Mouse (Mus musculus) erythroblast, embryonic 14.5 days (primary cell): Measurements from ENCODE around the gene Gm28035. TPM values are rescaled to one million over a fixed set of nuclear protein-coding genes. Genes with fewer than 3 reads are reported as not detected.

ENCODE experiments used
- H3K27me3 ChIP-seq: 2 replicates; pipeline ENCODE4 v1.6.1; 2012; ENCODE audit warnings: inconsistent platforms; ENCODE audit not compliant: control insufficient read depth
- H3K36me3 ChIP-seq: 2 replicates; pipeline ENCODE4 v1.6.1; 2012; ENCODE audit warnings: mild to moderate bottlenecking, inconsistent platforms; ENCODE audit not compliant: control insufficient read depth
- H3K4me1 ChIP-seq: 2 replicates; pipeline ENCODE4 v1.6.1; 2012; ENCODE audit warnings: inconsistent platforms; ENCODE audit not compliant: control insufficient read depth
- H3K4me3 ChIP-seq: replicated peaks from 2 replicates; pipeline ENCODE3; 2012; ENCODE audit warnings: moderate library complexity, mild to moderate bottlenecking, inconsistent platforms
- H3K9me3 ChIP-seq: 2 replicates; pipeline ENCODE4 v1.6.1; 2012; ENCODE audit warnings: low read length, inconsistent platforms, mixed read lengths; ENCODE audit not compliant: control insufficient read depth
- GATA1 ChIP-seq: IDR thresholded peaks from 2 replicates; pipeline ENCODE4 v1.6.1; 2012; ENCODE audit warnings: low read length, inconsistent platforms, mixed read lengths
- TAL1 ChIP-seq: IDR thresholded peaks from 3 replicates; pipeline ENCODE4 v1.6.1; 2012; ENCODE audit warnings: low read length, inconsistent platforms, mixed read lengths
- polyA plus RNA-seq: library from polyadenylated mRNA; stranded (reverse); fragments of >175 nt; gene quantifications from 2 replicates; pipeline ENCODE4 v1.2.3, GENCODE M21; 2012

The Gm28035 gene
- polyA plus RNA-seq, 1 experiment, result not detected

DNA sequence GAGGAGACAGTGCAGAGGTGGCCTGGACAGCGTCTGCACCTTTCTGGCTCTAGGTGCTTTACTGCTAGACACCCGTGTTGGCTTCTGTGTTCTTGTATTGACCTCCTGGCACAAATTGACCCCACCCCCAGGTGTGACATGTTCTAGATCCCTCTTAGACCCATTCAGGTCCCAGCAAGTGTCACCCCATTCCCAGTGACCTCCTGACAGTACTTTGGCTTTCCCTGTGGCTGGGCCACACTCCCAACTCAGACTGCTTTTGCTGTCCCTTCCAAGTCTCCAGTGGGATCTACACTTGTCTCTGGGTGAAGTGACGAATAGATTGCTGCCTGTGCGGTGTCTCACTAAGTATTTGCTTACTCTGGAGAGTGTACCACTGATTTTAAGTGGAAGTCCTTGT, 33.0 kb upstream of the Gm28035 start:
- no peaks in the 10 kb centered on the region for H3K27me3 ChIP-seq
- H3K36me3 ChIP-seq, result no peaks in the 10 kb centered on the region
- H3K9me3 ChIP-seq, result no peaks in the 10 kb centered on the region
- H3K4me1 ChIP-seq, result peaks cover 35% of the 10 kb centered on the region
- no peak overlapping the region for H3K4me3 ChIP-seq
- TF ChIP-seq TAL1 (no peak), GATA1 (no peak)

DNA sequence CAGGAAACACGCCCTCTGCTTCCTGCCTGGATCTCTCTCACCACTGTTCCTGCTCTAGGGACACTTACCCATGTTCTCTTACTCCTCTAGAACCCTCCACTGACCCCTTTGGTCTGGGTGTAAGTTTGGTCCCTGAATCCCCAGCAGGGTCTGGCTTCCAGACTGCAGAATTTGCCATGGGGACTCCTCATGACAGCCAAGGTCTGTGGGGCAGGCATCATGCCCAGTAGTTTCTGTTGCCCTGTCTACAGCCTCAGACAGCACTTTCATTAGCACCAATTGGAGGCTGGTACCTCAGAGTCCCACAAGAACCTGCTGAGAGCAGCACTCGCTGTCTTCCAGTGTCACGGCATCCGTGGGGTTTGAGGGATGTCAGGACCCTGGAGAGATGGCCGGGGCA, 32.5 kb upstream of the Gm28035 start:
- peaks cover 33% of the 10 kb centered on the region for H3K4me1 ChIP-seq
- no peaks in the 10 kb centered on the region for H3K27me3 ChIP-seq
- no peak for TF ChIP-seq GATA1
- TF ChIP-seq TAL1, result no peak
- no peaks in the 10 kb centered on the region for H3K36me3 ChIP-seq
- H3K9me3 ChIP-seq, result no peaks in the 10 kb centered on the region
- H3K4me3 ChIP-seq, result no peak overlapping the region

DNA sequence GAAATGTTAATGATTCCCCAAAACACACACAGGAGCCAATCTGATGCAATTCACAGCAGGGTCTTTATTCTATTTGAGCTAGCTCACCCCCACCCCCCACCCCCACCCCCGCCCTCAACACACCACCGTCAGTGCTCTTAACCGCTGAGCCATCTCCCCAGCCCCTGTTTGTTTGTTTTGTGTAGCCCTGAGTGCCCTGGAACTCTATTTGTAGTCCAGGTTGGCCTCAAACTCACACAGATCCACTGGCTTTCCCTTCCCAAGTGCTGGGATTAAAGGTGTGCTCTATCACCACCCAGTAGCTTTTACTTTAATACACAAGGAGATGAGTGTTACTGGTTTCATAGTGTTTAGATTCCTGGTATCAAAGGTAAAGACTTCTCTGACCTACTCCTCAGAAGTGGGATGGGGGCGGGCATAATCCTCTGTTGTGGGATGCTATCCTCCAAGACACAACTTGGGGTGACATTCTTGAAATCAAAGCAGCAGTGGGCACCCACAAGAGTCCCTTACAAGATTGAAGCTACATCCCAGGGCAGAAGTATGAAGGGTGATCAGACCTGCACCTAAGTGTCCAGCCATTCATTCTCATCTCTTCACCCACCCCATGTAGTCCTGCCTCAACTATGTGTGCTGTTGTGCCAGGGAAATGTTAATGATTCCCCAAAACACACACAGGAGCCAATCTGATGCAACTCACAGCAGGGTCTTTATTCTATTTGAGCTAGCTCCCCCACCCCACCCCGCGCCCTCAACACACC, 28.8 kb upstream of the Gm28035 start:
- no peaks in the 10 kb centered on the region for H3K36me3 ChIP-seq
- H3K4me3 ChIP-seq, result no peak overlapping the region
- H3K9me3 ChIP-seq, result no peaks in the 10 kb centered on the region
- no peaks in the 10 kb centered on the region for H3K27me3 ChIP-seq
- no peak for TF ChIP-seq GATA1
- no peak for TF ChIP-seq TAL1
- peaks cover 7% of the 10 kb centered on the region for H3K4me1 ChIP-seq

DNA sequence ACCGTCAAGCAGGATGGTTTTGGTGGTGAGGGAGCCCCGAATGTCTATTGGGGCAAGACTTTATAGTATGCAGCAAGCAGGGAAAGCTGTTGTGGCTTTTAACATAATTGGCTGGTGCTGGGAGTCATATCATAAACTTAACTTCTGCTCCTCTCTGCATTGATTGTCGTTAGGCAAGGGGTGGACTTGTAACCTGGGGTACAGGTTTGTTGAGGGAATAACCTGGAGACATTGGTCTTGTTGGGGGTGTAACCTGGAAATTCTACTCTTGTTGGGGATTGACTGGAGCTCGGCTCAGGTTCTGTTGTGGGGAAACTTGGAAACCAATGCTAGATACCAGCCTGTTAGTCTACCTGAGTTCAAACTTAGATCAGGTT, 28.2 kb upstream of the Gm28035 start:
- TF ChIP-seq GATA1, result no peak
- TF ChIP-seq TAL1, result no peak
- H3K27me3 ChIP-seq, result no peaks in the 10 kb centered on the region
- H3K4me1 ChIP-seq, result peaks cover under 1% of the 10 kb centered on the region
- H3K36me3 ChIP-seq, result no peaks in the 10 kb centered on the region
- no peak overlapping the region for H3K4me3 ChIP-seq
- H3K9me3 ChIP-seq, result no peaks in the 10 kb centered on the region

DNA sequence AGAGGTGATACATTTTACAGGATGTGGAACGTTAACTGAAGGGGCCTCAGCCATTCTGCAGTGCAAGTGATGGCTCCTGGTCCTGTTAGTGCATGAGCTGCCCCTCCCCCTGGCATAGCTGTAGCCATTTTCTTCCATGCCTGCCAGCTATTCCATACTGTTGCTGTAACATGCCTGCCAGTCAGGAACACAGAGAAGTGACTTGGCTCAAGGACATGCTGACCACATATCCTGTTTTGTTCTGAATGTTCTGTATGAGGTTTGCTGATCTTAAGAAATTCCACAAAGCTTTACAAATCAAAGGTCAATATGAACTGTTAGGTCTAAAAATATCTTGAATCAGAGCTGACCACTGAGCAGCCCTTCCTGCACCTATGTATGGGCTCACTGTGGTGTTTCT, 27.4 kb upstream of the Gm28035 start:
- no peaks in the 10 kb centered on the region for H3K4me1 ChIP-seq
- H3K9me3 ChIP-seq, result no peaks in the 10 kb centered on the region
- TF ChIP-seq TAL1 (no peak), GATA1 (no peak)
- H3K36me3 ChIP-seq, result no peaks in the 10 kb centered on the region
- H3K4me3 ChIP-seq, result no peak overlapping the region
- H3K27me3 ChIP-seq, result no peaks in the 10 kb centered on the region

DNA sequence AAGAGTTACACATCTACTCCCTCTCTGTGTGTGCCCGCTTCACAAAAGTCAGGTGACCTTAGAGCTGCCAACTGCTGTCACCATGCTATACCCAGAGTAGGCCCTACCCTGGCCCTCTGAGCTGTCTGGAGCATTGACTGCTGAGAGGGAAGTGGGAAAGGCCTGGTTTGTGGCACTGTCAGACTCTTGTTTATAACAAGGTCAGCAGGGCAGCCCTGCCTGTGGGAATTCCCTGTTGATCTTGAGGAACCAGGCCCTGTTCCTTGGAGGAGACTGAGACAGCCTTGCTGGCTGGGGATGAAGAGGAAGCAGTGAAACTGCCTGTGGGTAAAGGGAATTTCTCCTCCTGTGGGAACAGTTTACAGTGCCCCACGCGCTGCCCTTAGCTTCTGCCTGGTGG, 25.6 kb upstream of the Gm28035 start:
- no peak for TF ChIP-seq TAL1
- TF ChIP-seq GATA1, result no peak

DNA sequence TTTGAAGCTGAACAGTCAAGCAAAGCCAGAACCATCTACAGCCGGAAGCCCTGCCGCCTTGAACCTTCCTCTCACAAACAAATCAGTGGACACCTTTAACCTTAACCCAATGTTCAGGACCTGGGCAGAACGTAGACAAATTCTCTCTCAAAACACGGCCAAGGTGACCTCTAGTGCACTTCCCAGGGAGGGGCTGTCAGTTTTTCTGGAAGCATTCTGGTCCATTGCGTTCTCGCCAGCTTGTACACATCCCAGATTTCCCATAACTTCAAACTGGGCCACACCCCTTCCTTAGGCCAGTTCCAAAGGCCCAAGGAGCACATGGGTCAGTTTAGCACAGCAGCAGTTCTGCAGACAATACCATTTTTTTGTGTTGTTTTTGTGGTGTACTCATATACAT, 24.9 kb upstream of the Gm28035 start:
- H3K4me3 ChIP-seq, result no peak overlapping the region
- H3K4me1 ChIP-seq, result no peaks in the 10 kb centered on the region
- no peaks in the 10 kb centered on the region for H3K27me3 ChIP-seq
- TF ChIP-seq TAL1, result no peak
- no peak for TF ChIP-seq GATA1
- no peaks in the 10 kb centered on the region for H3K36me3 ChIP-seq
- no peaks in the 10 kb centered on the region for H3K9me3 ChIP-seq

More for the DNA sequence above, 25.6 kb upstream of the Gm28035 start:
- Histone ChIP-seq H3K9me3 (no peaks in the 10 kb centered on the region), H3K4me3 (no peak overlapping the region), H3K4me1 (no peaks in the 10 kb centered on the region), H3K27me3 (no peaks in the 10 kb centered on the region), H3K36me3 (no peaks in the 10 kb centered on the region)

- Histone ChIP-seq H3K27me3 (no peaks in the 10 kb centered on the region), H3K36me3 (no peaks in the 10 kb centered on the region), H3K4me3 (no peak overlapping the region), H3K9me3 (no peaks in the 10 kb centered on the region), H3K4me1 (no peaks in the 10 kb centered on the region)
- TF ChIP-seq GATA1, result no peak
- TF ChIP-seq TAL1, result no peak
These were observed 24.1 kb upstream of the Gm28035 start for GRCm38 (mm10) chr2:30216293-30216692.

DNA sequence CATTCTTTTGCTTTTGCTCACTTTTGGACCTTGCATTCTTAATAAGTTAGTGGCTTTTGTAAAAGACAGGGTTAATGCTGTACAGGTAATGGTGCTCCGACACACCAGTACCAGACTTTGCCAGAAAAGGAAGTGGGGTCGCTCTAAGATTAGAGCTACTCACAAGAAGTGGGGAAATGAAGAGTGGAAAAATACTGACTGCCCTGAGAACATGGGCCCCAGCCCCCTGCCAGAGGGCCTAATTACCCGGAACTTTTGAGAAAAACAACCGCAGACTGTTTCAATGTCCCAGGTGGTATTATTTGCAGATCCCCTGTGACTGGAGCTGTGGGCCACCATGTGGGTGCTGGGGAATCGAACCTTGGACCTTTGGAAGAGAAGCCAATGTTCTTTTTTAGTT, 4.8 kb upstream of the Gm28035 start:
- Histone ChIP-seq H3K36me3 (peaks cover 18% of the 10 kb centered on the region), H3K9me3 (peaks cover 29% of the 10 kb centered on the region), H3K4me1 (peaks cover 43% of the 10 kb centered on the region), H3K27me3 (no peaks in the 10 kb centered on the region), H3K4me3 (no peak overlapping the region)
- no peak for TF ChIP-seq TAL1
- no peak for TF ChIP-seq GATA1
